9 mouse cellular contexts compared by ENCODE assay signal in the genomic region with DNA sequence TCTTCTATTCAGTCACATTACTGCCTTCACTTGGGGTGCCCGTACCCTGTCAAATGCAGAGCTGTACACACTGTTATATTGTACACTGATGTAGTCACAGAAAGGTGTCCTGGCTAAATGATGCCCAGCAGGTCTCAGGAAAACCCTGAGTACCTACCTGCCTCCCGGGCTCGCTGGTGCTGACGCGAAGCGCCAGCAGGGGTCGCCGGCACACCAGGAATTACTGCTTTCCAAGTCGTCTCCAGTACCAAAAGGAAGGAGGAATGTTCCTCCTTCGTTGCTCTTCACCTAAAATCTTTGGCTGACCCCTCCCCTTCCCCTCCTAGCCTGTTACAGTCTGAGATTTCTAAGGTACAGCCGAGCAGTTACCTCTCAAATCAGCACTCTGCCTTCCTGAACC. TPM values are rescaled to one million over a fixed set of nuclear protein-coding genes. Genes with fewer than 3 reads are reported as not detected.
DNase-seq lines count a peak whose midpoint lies in the region; ATAC-seq and TF ChIP-seq lines count a peak whose summit lies in the region.
"Had no signal": no experiment of that assay in that cellular context is flagged by ENCODE, and none has a peak within 500 bp of the region (broad histone marks: within the 10 kb centered on the region; RNA-seq: fewer than 3 reads in every experiment).

No protein-coding gene starts in this region.

- no peak overlapping the region for H3K4me3 ChIP-seq in kidney, postnatal 0 days (replicated peaks; ENCODE audit: low read depth, low read length)
- H3K4me3 ChIP-seq in liver, adult 2 months (ENCODE audit: insufficient read depth, low read depth, low read length), result no peak overlapping the region
- H3K4me3 ChIP-seq: embryonic facial prominence, embryonic 12.5 days had no signal

- no peak overlapping the region for H3K4me2 ChIP-seq in kidney, postnatal 0 days (ENCODE audit: low read length)
- H3K4me2 ChIP-seq: embryonic facial prominence, embryonic 12.5 days had no signal

- no peaks in the 10 kb centered on the region for H3K36me3 ChIP-seq in kidney, postnatal 0 days (ENCODE audit: insufficient read depth, low read length)
- H3K36me3 ChIP-seq in liver, adult 2 months (ENCODE audit: control insufficient read depth, insufficient read depth, low read length), result no peaks in the 10 kb centered on the region
- H3K36me3 ChIP-seq: embryonic facial prominence, embryonic 12.5 days had no signal

- peak; percentile 90 for TF ChIP-seq CTCF in kidney, postnatal 0 days (IDR thresholded peaks at IDR 0.05; ENCODE audit: low read depth)
- TF ChIP-seq CTCF in liver, adult 2 months (IDR thresholded peaks at IDR 0.05; ENCODE audit: low read depth, low read length), result peak; percentile 95

- DNase-seq in 3T3-L1 (ENCODE audit: low read depth, low spot score) (peak; percentile 79), NIH3T3 (ENCODE audit: low read depth) (peak; percentile 89)
- DNase-seq in cerebellum, postnatal 25 days, result peak; percentile 93 to 95
- peak; percentile 86 for DNase-seq in gastrocnemius, postnatal 10 days
- DNase-seq in kidney, postnatal 0 days (ENCODE audit: low spot score), result peak; percentile 83
- DNase-seq in liver, adult 2 months (ENCODE audit: extremely low read depth, low read depth, low spot score), result peak; percentile 23
- peak; percentile 57 for DNase-seq in ovary, postnatal 10 days (ENCODE audit: low spot score)
- peak; percentile 23 to 66 for DNase-seq in thymus, postnatal 10 days (ENCODE audit: low spot score in 2 of 2)

- H3K27ac ChIP-seq in kidney, postnatal 0 days, result no peak overlapping the region
- H3K27ac ChIP-seq in liver, adult 2 months (replicated peaks; ENCODE audit: insufficient read depth, low read depth, low read length), result no peak overlapping the region
- H3K27ac ChIP-seq: embryonic facial prominence, embryonic 12.5 days had no signal

- peaks cover 38% of the 10 kb centered on the region for H3K27me3 ChIP-seq in kidney, postnatal 0 days (ENCODE audit: insufficient read depth, low read length)
- H3K27me3 ChIP-seq in liver, adult 2 months (ENCODE audit: control insufficient read depth, insufficient read depth, low read length), result peaks cover 3% of the 10 kb centered on the region; the same call in 1 of the 2 replicates

- H3K9me3 ChIP-seq in kidney, postnatal 0 days (replicated peaks; ENCODE audit: low read length), result no peaks in the 10 kb centered on the region
- H3K9me3 ChIP-seq: embryonic facial prominence, embryonic 12.5 days had no signal

- 2% methylated on average over 11 of the region's 11 CpGs for WGBS in kidney, postnatal 0 days
- 2% methylated on average over 11 of the region's 11 CpGs for WGBS in liver, adult 2 months

- ATAC-seq in kidney, postnatal 0 days (replicated peaks; ENCODE audit: low FRiP score, low read depth), result no peak

- no peak for TF ChIP-seq POLR2A in liver, adult 2 months (IDR thresholded peaks at IDR 0.05; ENCODE audit: extremely low read depth, insufficient read depth, low read length)

- no peaks in the 10 kb centered on the region for H3K79me2 ChIP-seq in liver, adult 2 months (ENCODE audit: control insufficient read depth, insufficient read depth, low read length)

- 0 out of 2 replicates have a peak, but pooled peaks cover 3% of the 10 kb centered on the region for H3K4me1 ChIP-seq in kidney, postnatal 0 days (replicated peaks; ENCODE audit: insufficient read depth, low read length)
- no peaks in the 10 kb centered on the region for H3K4me1 ChIP-seq in liver, adult 2 months (ENCODE audit: control insufficient read depth, insufficient read depth, low read length)

- H3K9ac ChIP-seq in kidney, postnatal 0 days (ENCODE audit: low read depth, low read length), result no peak overlapping the region
- H3K9ac ChIP-seq in liver, adult 2 months (ENCODE audit: low read depth, low read length), result no peak overlapping the region
- H3K9ac ChIP-seq: embryonic facial prominence, embryonic 12.5 days had no signal

RNA-seq across cellular contexts. Expression of a gene that starts 23.8 kb away (rescaled TPM):
- total RNA-seq in gastrocnemius, postnatal 10 days (2021), result 10 to 100 TPM; 45.0 to 51.1 TPM
- polyA plus RNA-seq in kidney, postnatal 0 days (2015; fragmentation: Nextera tagmentation; extraction: Ambion mirVana), result 55.2 and 57.5 TPM in 2 replicates
- total RNA-seq in liver, adult 2 months (2014; rRNA removed), result 19.1 and 20.5 TPM in 2 replicates
- polyA plus RNA-seq in liver, adult 2 months (2012; rRNA removed), result 20.7 and 22.8 TPM in 2 replicates

RNA-seq across cellular contexts. Expression of a gene that starts 26.0 kb away (rescaled TPM):
- 10 to 100 TPM; 34.2 to 41.1 TPM for total RNA-seq in gastrocnemius, postnatal 10 days (2021)
- 102 and 110 TPM in 2 replicates for polyA plus RNA-seq in kidney, postnatal 0 days (2015; fragmentation: Nextera tagmentation; extraction: Ambion mirVana)
- 149 and 181 TPM in 2 replicates for total RNA-seq in liver, adult 2 months (2014; rRNA removed)
- 342 and 359 TPM in 2 replicates for polyA plus RNA-seq in liver, adult 2 months (2012; rRNA removed)

Comparison
In these comparisons a context has a peak if more than half of its experiments do, and no peak if none do; other contexts are left out.
1. DNase-seq: peak in every context shown above with its lines; median percentile 94 in cerebellum, postnatal 25 days; 89 in NIH3T3; 86 in gastrocnemius, postnatal 10 days; 83 in kidney, postnatal 0 days; 79 in 3T3-L1; 57 in ovary, postnatal 10 days; 44 in thymus, postnatal 10 days; 23 in liver, adult 2 months.